Comparison of ENCODE assay signal across 7 mouse cellular contexts in the genomic region with DNA sequence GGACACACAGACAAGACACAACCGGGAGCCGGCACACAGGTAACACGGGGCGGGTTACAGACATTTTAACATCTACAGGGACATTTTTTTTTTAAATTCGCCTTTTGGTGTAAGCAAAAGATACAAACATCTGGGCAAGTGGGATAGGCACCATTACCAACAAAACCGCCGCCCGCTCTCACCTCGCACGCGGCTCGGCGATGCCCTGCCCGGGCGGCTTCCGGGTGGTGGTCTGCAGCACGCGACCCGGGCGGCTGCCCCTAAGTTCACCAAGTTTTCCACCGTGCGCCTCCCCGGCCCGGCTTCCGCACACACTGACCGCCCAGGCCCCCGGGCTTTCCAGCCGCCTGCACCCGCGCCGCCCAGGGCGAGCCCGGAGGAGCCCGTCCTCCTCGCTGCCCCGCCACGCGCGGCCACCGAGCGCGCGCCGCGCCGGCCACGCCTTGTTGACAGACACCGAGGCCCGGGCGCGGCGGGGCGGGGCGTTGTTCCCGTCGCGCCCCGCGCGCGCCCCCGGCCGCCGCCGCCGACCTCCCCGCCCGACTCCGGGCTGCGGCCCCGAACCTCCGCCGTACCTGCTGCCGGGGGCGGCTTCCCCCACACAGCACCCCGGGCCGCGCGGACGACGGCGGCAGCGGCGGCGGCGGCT. TPM values are rescaled to one million over a fixed set of nuclear protein-coding genes. Genes with fewer than 3 reads are reported as not detected.
DNase-seq lines count a peak whose midpoint lies in the region; ATAC-seq lines count a peak whose summit lies in the region.

No protein-coding gene starts in this region.

- H3K27ac ChIP-seq in intestine, embryonic 14.5 days (ENCODE audit: low read depth), result peak overlapping the region; percentile 99
- H3K27ac ChIP-seq in limb, embryonic 10.5 days, result peak overlapping the region; percentile 99
- H3K27ac ChIP-seq in midbrain, embryonic 12.5 days (replicated peaks), result peak overlapping the region; percentile 99

- intact Hi-C loops in gastrocnemius, postnatal 14 days (cut with DNase I; ENCODE audit: low total_unique reads), result no loop called here

- peak overlapping the region; percentile 100 for H3K9ac ChIP-seq in intestine, embryonic 14.5 days (ENCODE audit: low read length)
- peak overlapping the region; percentile 98 for H3K9ac ChIP-seq in midbrain, embryonic 12.5 days (replicated peaks)

- peak overlapping the region; percentile 86 for H3K4me3 ChIP-seq in intestine, embryonic 14.5 days (ENCODE audit: low read depth, low read length)
- peak overlapping the region; percentile 89 for H3K4me3 ChIP-seq in limb, embryonic 10.5 days
- peak overlapping the region; percentile 92 for H3K4me3 ChIP-seq in midbrain, embryonic 12.5 days

- H3K4me2 ChIP-seq in intestine, embryonic 14.5 days (ENCODE audit: low read length), result peak overlapping the region; percentile 57
- peak overlapping the region; percentile 65 for H3K4me2 ChIP-seq in midbrain, embryonic 12.5 days (replicated peaks)

- DNase-seq in adrenal gland, adult 2 months, result peak; percentile 93
- peak; percentile 85 for DNase-seq in embryo, embryonic 10 days (ENCODE audit: low spot score)
- peak; percentile 92 for DNase-seq in gastrocnemius, postnatal 14 days
- peak; percentile 88 for DNase-seq in intestine, embryonic 14.5 days (ENCODE audit: low spot score)
- peak; percentile 86 for DNase-seq in limb, embryonic 10.5 days (ENCODE audit: low spot score)
- peak; percentile 76 for DNase-seq in skeletal muscle tissue, adult 2 months (ENCODE audit: low read depth, low spot score)

- under 1% methylated on average over 78 of the region's 86 CpGs for WGBS in intestine, embryonic 14.5 days
- under 1% methylated on average over 85 of the region's 86 CpGs for WGBS in limb, embryonic 10.5 days
- under 1% methylated on average over 46 of the region's 86 CpGs for WGBS in midbrain, embryonic 12.5 days

- peak; percentile 73 for ATAC-seq in intestine, embryonic 14.5 days (replicated peaks; ENCODE audit: low FRiP score, low TSS enrichment, low read depth)
- peak; percentile 86 for ATAC-seq in midbrain, embryonic 12.5 days (ENCODE audit: low FRiP score, low read depth)

- H3K27me3 ChIP-seq in intestine, embryonic 14.5 days (replicated peaks; ENCODE audit: control insufficient read depth, insufficient read depth, low read length), result no peaks in the 10 kb centered on the region
- no peaks in the 10 kb centered on the region for H3K27me3 ChIP-seq in limb, embryonic 10.5 days (ENCODE audit: low read depth, poor library complexity, severe bottlenecking)
- H3K27me3 ChIP-seq in midbrain, embryonic 12.5 days, result no peaks in the 10 kb centered on the region

- peaks cover 21% of the 10 kb centered on the region for H3K4me1 ChIP-seq in intestine, embryonic 14.5 days (replicated peaks; ENCODE audit: control insufficient read depth, insufficient read depth, low read length)
- H3K4me1 ChIP-seq in limb, embryonic 10.5 days, result peaks cover 14% of the 10 kb centered on the region
- peaks cover 18% of the 10 kb centered on the region for H3K4me1 ChIP-seq in midbrain, embryonic 12.5 days

- H3K36me3 ChIP-seq in intestine, embryonic 14.5 days (ENCODE audit: control insufficient read depth, insufficient read depth, low read length), result peaks cover 21% of the 10 kb centered on the region; the same call in 1 of the 2 replicates
- H3K36me3 ChIP-seq in limb, embryonic 10.5 days, result peaks cover 28% of the 10 kb centered on the region
- peaks cover 7% of the 10 kb centered on the region; the same call in 1 of the 2 replicates for H3K36me3 ChIP-seq in midbrain, embryonic 12.5 days

- H3K9me3 ChIP-seq in intestine, embryonic 14.5 days (ENCODE audit: control insufficient read depth, low read length), result no peaks in the 10 kb centered on the region
- no peaks in the 10 kb centered on the region for H3K9me3 ChIP-seq in limb, embryonic 10.5 days (replicated peaks)
- H3K9me3 ChIP-seq in midbrain, embryonic 12.5 days, result no peaks in the 10 kb centered on the region

RNA-seq across cellular contexts. Expression of gene Fbxl3, which starts 0.7 kb away (rescaled TPM):
- total RNA-seq in adrenal gland, adult 2 months (2021), result 10 to 100 TPM; 71.4 to 82.8 TPM
- polyA plus RNA-seq in adrenal gland, adult 2 months (2012; rRNA removed), result 40.0 and 45.1 TPM in 2 replicates
- total RNA-seq in gastrocnemius, postnatal 14 days (2021), result 10 to 100 TPM; 33.7 to 39.5 TPM
- 32.1 and 33.4 TPM in 2 replicates for polyA plus RNA-seq in intestine, embryonic 14.5 days (2014; fragmentation: Nextera tagmentation; extraction: Ambion mirVana)
- 11.8 and 16.2 TPM in 2 replicates for polyA plus RNA-seq in limb, embryonic 10.5 days (2016; fragmentation: Nextera tagmentation; extraction: Ambion mirVana)
- polyA plus RNA-seq in midbrain, embryonic 12.5 days (2016; fragmentation: Nextera tagmentation; extraction: Ambion mirVana), result 26.3 and 27.2 TPM in 2 replicates

RNA-seq across cellular contexts. Expression of gene Cln5, which starts 28.7 kb away (rescaled TPM):
- 10 to 100 TPM; 33.0 to 35.2 TPM for total RNA-seq in adrenal gland, adult 2 months (2021)
- polyA plus RNA-seq in adrenal gland, adult 2 months (2012; rRNA removed), result 38.2 and 38.7 TPM in 2 replicates
- total RNA-seq in gastrocnemius, postnatal 14 days (2021), result 1 to 10 TPM; 7.2 to 8.2 TPM
- 30.9 and 34.4 TPM in 2 replicates for polyA plus RNA-seq in intestine, embryonic 14.5 days (2014; fragmentation: Nextera tagmentation; extraction: Ambion mirVana)
- 22.3 and 26.5 TPM in 2 replicates for polyA plus RNA-seq in limb, embryonic 10.5 days (2016; fragmentation: Nextera tagmentation; extraction: Ambion mirVana)
- 20.6 and 21.9 TPM in 2 replicates for polyA plus RNA-seq in midbrain, embryonic 12.5 days (2016; fragmentation: Nextera tagmentation; extraction: Ambion mirVana)

RNA-seq across cellular contexts. Expression of gene Acod1, which starts 51.9 kb away (rescaled TPM):
- total RNA-seq in adrenal gland, adult 2 months (2021), result not detected
- 0.06 TPM in 1 of 2 replicates, not detected in the other for polyA plus RNA-seq in adrenal gland, adult 2 months (2012; rRNA removed)
- total RNA-seq in gastrocnemius, postnatal 14 days (2021), result not detected
- not detected in 2 replicates for polyA plus RNA-seq in intestine, embryonic 14.5 days (2014; fragmentation: Nextera tagmentation; extraction: Ambion mirVana)
- polyA plus RNA-seq in limb, embryonic 10.5 days (2016; fragmentation: Nextera tagmentation; extraction: Ambion mirVana), result not detected in 2 replicates
- polyA plus RNA-seq in midbrain, embryonic 12.5 days (2016; fragmentation: Nextera tagmentation; extraction: Ambion mirVana), result not detected in 2 replicates

Comparison
In these comparisons a context has a peak if more than half of its experiments do, and no peak if none do; other contexts are left out.
1. Peak in every context shown above with its lines: DNase-seq, ATAC-seq, H3K4me3 ChIP-seq and H3K27ac ChIP-seq.